8 mouse cellular contexts compared by ENCODE assay signal in genomic region chr6:116192809-116193311, GRCm38 (mm10). TPM values are rescaled to one million over a fixed set of nuclear protein-coding genes. Genes with fewer than 3 reads are reported as not detected.
DNase-seq lines count a peak whose midpoint lies in the region; ATAC-seq and TF ChIP-seq lines count a peak whose summit lies in the region.

No protein-coding gene starts in this region.

- TF ChIP-seq EP300 in CH12.LX (IDR thresholded peaks at IDR 0.05; ENCODE audit: low read length), result no peak

- TF ChIP-seq POLR2A in CH12.LX (IDR thresholded peaks at IDR 0.05; ENCODE audit: low read depth, low read length), result no peak
- no peak for TF ChIP-seq POLR2A in small intestine, adult 2 months (IDR thresholded peaks at IDR 0.05; ENCODE audit: low read depth, low read length)

- WGBS in heart, embryonic 12.5 days, result under 1% methylated on average over 39 of the region's 51 CpGs
- WGBS in hindbrain, embryonic 13.5 days, result under 1% methylated on average over 28 of the region's 51 CpGs
- WGBS in small intestine, adult 2 months, result under 1% methylated on average over 51 of the region's 51 CpGs

- H3K27me3 ChIP-seq in heart, embryonic 12.5 days (replicated peaks), result no peaks in the 10 kb centered on the region
- no peaks in the 10 kb centered on the region for H3K27me3 ChIP-seq in CH12.LX (replicated peaks)
- H3K27me3 ChIP-seq in hindbrain, embryonic 13.5 days, result 0 out of 2 replicates have a peak, but pooled peaks cover 5% of the 10 kb centered on the region
- H3K27me3 ChIP-seq in small intestine, adult 2 months (ENCODE audit: control insufficient read depth, insufficient read depth, low read length), result no peaks in the 10 kb centered on the region

- peak overlapping the region; percentile 94 for H3K4me2 ChIP-seq in heart, embryonic 12.5 days
- peak overlapping the region; percentile 62 for H3K4me2 ChIP-seq in CH12.LX (ENCODE audit: insufficient read depth, low read depth, poor library complexity, severe bottlenecking)
- peak overlapping the region; percentile 80 for H3K4me2 ChIP-seq in hindbrain, embryonic 13.5 days

- in situ Hi-C loops in CH12.LX (cut with MboI; ENCODE audit: low pct_ligation_motif_present, low pct_unique_long_range_greater_than_20kb, low sequenced_read_pairs), result no loop called here

- no peak for DNase-seq in heart, adult 9 months (ENCODE audit: low spot score in 2 of 2)
- DNase-seq in CH12.LX (ENCODE audit: extremely low read depth), result no peak
- peak; percentile 70 for DNase-seq in embryo, embryonic 11 days
- peak; percentile 32 for DNase-seq in lung, postnatal 25 days (ENCODE audit: low spot score)
- no peak for DNase-seq in cerebellum, postnatal 25 days

- peaks cover 12% of the 10 kb centered on the region for H3K4me1 ChIP-seq in heart, embryonic 12.5 days (replicated peaks)
- H3K4me1 ChIP-seq in CH12.LX (ENCODE audit: control insufficient read depth in 1 of 2, insufficient read depth in 2 of 2), result peaks cover 0 to 26% of the 10 kb centered on the region in 2 experiments; a peak in 2 of 4 replicates
- H3K4me1 ChIP-seq in hindbrain, embryonic 13.5 days (replicated peaks), result peaks cover 34% of the 10 kb centered on the region
- peaks cover 6% of the 10 kb centered on the region; the same call in 1 of the 2 replicates for H3K4me1 ChIP-seq in small intestine, adult 2 months (ENCODE audit: control insufficient read depth, insufficient read depth, insufficient read length, low read length)

- H3K27ac ChIP-seq in heart, embryonic 12.5 days (ENCODE audit: poor library complexity, severe bottlenecking), result peak overlapping the region; percentile 87
- no peak overlapping the region for H3K27ac ChIP-seq in CH12.LX (ENCODE audit: insufficient read depth, low read depth)
- peak overlapping the region; percentile 91 for H3K27ac ChIP-seq in hindbrain, embryonic 13.5 days
- H3K27ac ChIP-seq in small intestine, adult 2 months (ENCODE audit: insufficient read depth, low read depth, low read length), result peak overlapping the region; percentile 19; the same call in 1 of the 2 replicates

- no peaks in the 10 kb centered on the region for H3K9me3 ChIP-seq in heart, embryonic 12.5 days (replicated peaks)
- H3K9me3 ChIP-seq in CH12.LX (replicated peaks; ENCODE audit: low read length), result no peaks in the 10 kb centered on the region
- H3K9me3 ChIP-seq in hindbrain, embryonic 13.5 days, result no peaks in the 10 kb centered on the region

- H3K4me3 ChIP-seq in heart, embryonic 12.5 days, result peak overlapping the region; percentile 97
- H3K4me3 ChIP-seq in CH12.LX (replicated peaks in 1 of 3; ENCODE audit: low read depth in 2 of 3, low read length in 2 of 3, poor library complexity in 1 of 3), result peak overlapping the region; percentile 59 to 84 (median 72)
- peak overlapping the region; percentile 93 for H3K4me3 ChIP-seq in hindbrain, embryonic 13.5 days
- H3K4me3 ChIP-seq in small intestine, adult 2 months (ENCODE audit: low read depth, low read length), result peak overlapping the region; percentile 83

- dilution Hi-C loops in CH12.LX (cut with MboI; ENCODE audit: extremely low pct_ligation_motif_present, extremely low pct_unique_long_range_greater_than_20kb, low sequenced_read_pairs), result no loop called here

- H3K36me3 ChIP-seq in heart, embryonic 12.5 days, result no peaks in the 10 kb centered on the region
- peaks cover 0 to 2% of the 10 kb centered on the region in 2 experiments for H3K36me3 ChIP-seq in CH12.LX (replicated peaks in 1 of 2; ENCODE audit: control insufficient read depth in 1 of 2, insufficient read depth in 1 of 2, low read length in 1 of 2)
- H3K36me3 ChIP-seq in hindbrain, embryonic 13.5 days, result no peaks in the 10 kb centered on the region
- no peaks in the 10 kb centered on the region for H3K36me3 ChIP-seq in small intestine, adult 2 months (ENCODE audit: control insufficient read depth, insufficient read depth, low read length)

- peaks cover 3% of the 10 kb centered on the region; the same call in 1 of the 2 replicates for H3K79me2 ChIP-seq in CH12.LX (replicated peaks; ENCODE audit: control insufficient read depth, extremely low read depth, insufficient read depth, poor library complexity, severe bottlenecking)

- no peak for TF ChIP-seq RAD21 in CH12.LX (IDR thresholded peaks at IDR 0.05; ENCODE audit: low read depth, low read length)

- TF ChIP-seq CTCF in CH12.LX (conservative IDR thresholded peaks at IDR 0.05 in 1 of 2, IDR thresholded peaks at IDR 0.05 in 1 of 2; ENCODE audit: low read depth in 2 of 2, low read length in 2 of 2), result no peak
- TF ChIP-seq CTCF in small intestine, adult 2 months (IDR thresholded peaks at IDR 0.05; ENCODE audit: extremely low read depth, insufficient read length, insufficient replicate concordance, low read depth, low read length), result no peak

- peak; percentile 85 for ATAC-seq in heart, embryonic 12.5 days (ENCODE audit: insufficient number of reproducible peaks, low FRiP score)
- peak; percentile 90 for ATAC-seq in hindbrain, embryonic 13.5 days (ENCODE audit: low FRiP score)

- peak overlapping the region; percentile 97 for H3K9ac ChIP-seq in heart, embryonic 12.5 days
- peak overlapping the region; percentile 73 for H3K9ac ChIP-seq in CH12.LX (ENCODE audit: insufficient read depth, low read depth)
- peak overlapping the region; percentile 96 for H3K9ac ChIP-seq in hindbrain, embryonic 13.5 days

TF ChIP-seq in CH12.LX, 34 proteins besides CTCF, POLR2A, EP300 and RAD21:
- TF ChIP-seq JUN (IDR thresholded peaks at IDR 0.05; ENCODE audit: insufficient read depth, low read depth, low read length) (no peak), SIN3A (IDR thresholded peaks at IDR 0.05; ENCODE audit: low read length) (peak; percentile 80), MXI1 (IDR thresholded peaks at IDR 0.05; ENCODE audit: low read depth, low read length) (peak; percentile 77; the same call in 1 of the 2 replicates), NELFE (IDR thresholded peaks at IDR 0.05; ENCODE audit: low read depth, low read length) (no peak), ZMIZ1 (IDR thresholded peaks at IDR 0.05; ENCODE audit: low read depth, low read length) (peak; percentile 2; the same call in 1 of the 2 replicates), HCFC1 (IDR thresholded peaks at IDR 0.05; ENCODE audit: low read depth, low read length) (no peak), UBTF (IDR thresholded peaks at IDR 0.05; ENCODE audit: low read depth, low read length) (0 out of 2 replicates have a peak, but pooled peaks have one; percentile 48)

RNA-seq across cellular contexts. Expression of gene Tmcc1, which starts 0.4 kb away (rescaled TPM):
- polyA plus RNA-seq in heart, embryonic 12.5 days (2016; fragmentation: Nextera tagmentation; extraction: Ambion mirVana), result 11.0 and 13.1 TPM in 2 replicates
- total RNA-seq in CH12.LX (2012; rRNA removed), result 52.6 and 60.8 TPM in 2 replicates
- 3.6 and 3.9 TPM in 2 replicates for total RNA-seq in CH12.LX (2014; rRNA removed)
- polyA plus RNA-seq in CH12.LX (2012; ENCODE audit: insufficient read length, low read depth), result 3.7 TPM in 2 replicates
- polyA plus RNA-seq in hindbrain, embryonic 13.5 days (2015; fragmentation: Nextera tagmentation; extraction: Ambion mirVana), result 34.4 and 35.0 TPM in 2 replicates
- polyA plus RNA-seq in small intestine, adult 2 months (2012; rRNA removed), result 4.0 and 11.7 TPM in 2 replicates

RNA-seq across cellular contexts. Expression of gene Washc2, which starts 15.0 kb away (rescaled TPM):
- 39.6 and 42.1 TPM in 2 replicates for polyA plus RNA-seq in heart, embryonic 12.5 days (2016; fragmentation: Nextera tagmentation; extraction: Ambion mirVana)
- total RNA-seq in CH12.LX (2012; rRNA removed), result 37.4 and 39.6 TPM in 2 replicates
- total RNA-seq in CH12.LX (2014; rRNA removed), result 37.3 and 42.6 TPM in 2 replicates
- polyA plus RNA-seq in CH12.LX (2012; ENCODE audit: insufficient read length, low read depth), result 51.7 and 59.3 TPM in 2 replicates
- polyA plus RNA-seq in hindbrain, embryonic 13.5 days (2015; fragmentation: Nextera tagmentation; extraction: Ambion mirVana), result 66.1 and 70.9 TPM in 2 replicates
- polyA plus RNA-seq in small intestine, adult 2 months (2012; rRNA removed), result 13.6 and 42.1 TPM in 2 replicates

Comparison
In these comparisons a context has a peak if more than half of its experiments do, and no peak if none do; other contexts are left out.
1. DNase-seq: peak in embryo, embryonic 11 days (single experiment) and lung, postnatal 25 days (single experiment); none in heart, adult 9 months (0 of 2), CH12.LX (single experiment) and cerebellum, postnatal 25 days (0 of 2).
2. Peak in every context shown above with its lines, with median percentiles within 50 percentile points of each other: H3K4me2 ChIP-seq, H3K4me3 ChIP-seq and H3K9ac ChIP-seq.